Mouse (Mus musculus) urinary bladder, postnatal 25 days (tissue): ENCODE data around the gene Mgat4b.

Experiments
- DNase-seq: peaks from one replicate; pipeline ENCODE4 v3.0.0; 2022; ENCODE audit warnings: low spot score

The Mgat4b gene

DNA sequence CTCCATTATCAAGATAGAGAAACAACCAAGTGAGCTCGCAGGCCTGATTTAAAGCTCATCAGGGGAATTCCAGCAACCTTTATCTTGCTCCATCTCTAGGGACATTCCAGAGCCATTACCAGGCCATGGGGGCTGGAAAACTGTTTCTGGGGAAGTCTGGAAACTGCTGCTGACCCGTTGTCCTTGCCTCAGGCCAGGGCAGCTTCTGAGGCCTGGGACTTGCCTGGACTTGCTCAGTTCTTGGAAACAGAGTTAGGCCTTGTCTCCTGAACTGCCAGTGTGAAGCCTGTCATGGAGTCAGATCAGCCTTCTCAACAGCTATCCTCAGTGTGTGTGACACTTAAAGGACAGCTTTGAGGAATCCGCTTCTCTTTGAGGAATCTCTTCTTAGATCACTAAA, 41.5 kb downstream of the Mgat4b start:
- DNase-seq: no peak

- DNase-seq: no peak
Measured at GRCm38 (mm10) chr11:50252684-50253265, 42.1 kb downstream of the Mgat4b start.

- DNase-seq: no peak
Measured at GRCm38 (mm10) chr11:50253393-50253792, 42.7 kb downstream of the Mgat4b start.

DNA sequence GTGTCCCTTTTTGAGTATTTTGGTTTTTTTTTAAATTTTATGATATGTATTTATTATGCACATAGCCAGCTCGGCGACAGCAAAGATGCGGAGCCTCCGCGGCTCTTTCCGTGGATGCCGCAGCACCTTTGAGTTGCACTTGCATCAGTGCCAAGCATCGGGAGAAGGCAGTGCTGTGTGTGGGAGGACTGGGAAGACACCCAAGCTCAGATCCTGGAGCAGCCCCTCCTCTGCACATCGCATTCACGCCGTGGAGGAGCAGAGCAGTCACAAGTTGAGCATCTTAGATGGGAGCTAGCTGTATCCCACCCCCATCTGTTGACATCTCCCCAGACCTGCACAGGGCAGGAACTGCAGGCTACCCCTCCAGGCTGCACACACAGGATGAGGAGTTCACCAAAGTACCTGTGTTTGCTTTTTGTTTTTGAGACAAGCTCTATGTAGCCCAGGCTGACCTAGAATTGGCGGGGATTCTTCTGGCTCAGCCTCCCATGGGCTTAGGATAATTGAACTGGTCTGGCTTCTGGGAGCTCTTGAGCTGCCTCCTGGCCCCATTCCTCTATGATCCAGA, 43.4 kb downstream of the Mgat4b start:
- no peak for DNase-seq

- no peak for DNase-seq
Measured at GRCm38 (mm10) chr11:50256615-50257014, 45.9 kb downstream of the Mgat4b start.

GRCm38 (mm10) chr11:50258310-50258709, 47.6 kb downstream of the Mgat4b start:
- DNase-seq: no peak

DNA sequence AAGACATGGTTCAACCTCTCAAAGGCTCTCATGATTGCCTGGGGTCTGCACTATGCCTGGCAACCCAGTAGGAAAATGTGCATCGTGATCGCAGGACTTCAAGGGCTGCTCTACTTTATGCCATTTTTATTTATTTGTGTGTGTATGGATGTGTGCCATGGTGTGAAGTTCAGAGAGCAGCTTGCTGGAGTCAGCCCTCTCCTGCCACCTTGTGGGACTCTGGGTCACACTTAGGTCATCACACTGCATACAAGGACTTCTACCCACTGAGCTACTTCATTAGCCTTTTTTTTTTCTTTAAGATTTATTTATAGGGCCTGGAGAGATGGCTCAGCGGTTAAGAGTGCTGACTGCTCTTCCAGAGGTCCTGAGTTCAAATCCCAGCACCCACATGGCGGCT, 51.3 kb downstream of the Mgat4b start:
- DNase-seq: no peak

GRCm38 (mm10) chr11:50263198-50263597, 52.5 kb downstream of the Mgat4b start:
- DNase-seq: no peak

DNA sequence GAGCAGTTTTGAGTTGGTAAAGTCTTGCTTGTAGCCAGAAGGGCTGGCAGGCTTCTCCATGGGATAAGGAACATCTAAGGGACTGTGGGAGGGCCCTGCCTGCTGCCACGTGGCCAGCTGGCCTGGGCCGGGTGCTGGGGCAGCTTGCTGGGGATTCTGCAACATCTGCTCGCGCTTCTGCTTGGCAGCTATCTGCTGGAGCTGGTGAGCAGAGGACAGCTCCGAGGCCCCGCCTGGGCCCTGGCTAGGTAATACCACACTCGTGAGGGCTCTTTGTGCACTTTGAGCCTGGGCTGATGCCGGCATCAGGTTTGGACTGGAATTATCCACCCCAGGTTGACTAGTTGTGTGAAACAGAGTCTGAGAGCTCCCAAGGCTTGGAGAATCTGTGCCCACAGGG, 55.2 kb downstream of the Mgat4b start:
- DNase-seq: no peak

GRCm38 (mm10) chr11:50266997-50267396, 56.3 kb downstream of the Mgat4b start:
- DNase-seq: no peak

DNA sequence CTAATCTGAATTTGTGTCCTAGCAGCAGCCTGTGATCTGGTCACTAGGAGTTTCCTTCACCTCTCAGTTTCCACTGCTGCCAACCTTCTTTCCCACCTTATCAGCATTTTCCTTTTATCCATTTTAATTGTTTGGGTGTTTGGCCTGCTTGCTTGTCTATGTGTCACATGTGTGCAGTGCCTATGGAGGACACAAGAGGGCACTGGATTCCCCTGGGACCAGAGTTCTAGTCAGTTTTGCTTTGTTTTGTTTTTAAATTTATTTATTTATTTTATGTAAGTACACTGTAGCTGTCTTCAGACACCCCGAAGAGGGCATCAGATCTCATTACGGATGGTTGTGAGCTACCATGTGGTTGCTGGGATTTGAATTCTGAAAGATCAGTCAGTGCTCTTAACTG, 58.5 kb downstream of the Mgat4b start:
- no peak for DNase-seq

DNA sequence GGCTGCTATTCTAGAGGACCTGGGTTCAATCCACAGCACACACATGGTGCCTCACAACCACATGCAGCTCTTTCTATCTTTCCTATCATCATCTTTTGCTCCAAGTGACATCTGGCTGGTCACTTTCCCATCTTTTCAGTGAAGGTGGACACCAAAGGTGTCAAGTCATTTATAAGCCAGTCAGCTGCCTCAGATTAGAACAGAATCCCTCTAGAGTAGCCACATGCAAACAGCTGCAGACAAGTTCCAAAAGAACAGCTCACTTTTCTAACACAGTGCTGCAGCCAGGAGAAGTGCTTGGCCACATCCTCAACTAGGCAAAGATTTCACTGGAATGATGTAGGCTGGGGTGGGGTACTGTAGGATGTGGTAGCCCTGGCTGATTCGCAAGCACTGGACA, 59.2 kb downstream of the Mgat4b start:
- no peak for DNase-seq

DNA sequence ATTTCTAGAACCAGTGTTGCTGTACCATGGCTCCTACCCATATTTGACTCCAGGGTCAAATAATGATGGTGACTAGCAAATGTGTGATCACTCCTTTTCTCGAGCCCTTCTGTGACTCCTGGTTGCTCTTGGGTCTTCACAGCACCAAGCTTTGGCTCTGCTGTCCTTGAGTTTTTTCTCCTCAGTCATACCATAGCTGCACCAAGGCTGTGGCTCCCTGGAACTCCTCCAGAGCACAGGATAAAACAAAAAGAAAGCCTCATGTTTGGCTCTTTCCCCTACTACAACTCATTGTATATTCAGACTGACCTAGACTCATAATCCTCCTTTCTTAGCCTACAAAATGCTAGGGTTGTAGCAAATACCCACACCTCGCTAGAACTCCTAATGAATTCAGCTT, 62.1 kb downstream of the Mgat4b start:
- no peak for DNase-seq

DNA sequence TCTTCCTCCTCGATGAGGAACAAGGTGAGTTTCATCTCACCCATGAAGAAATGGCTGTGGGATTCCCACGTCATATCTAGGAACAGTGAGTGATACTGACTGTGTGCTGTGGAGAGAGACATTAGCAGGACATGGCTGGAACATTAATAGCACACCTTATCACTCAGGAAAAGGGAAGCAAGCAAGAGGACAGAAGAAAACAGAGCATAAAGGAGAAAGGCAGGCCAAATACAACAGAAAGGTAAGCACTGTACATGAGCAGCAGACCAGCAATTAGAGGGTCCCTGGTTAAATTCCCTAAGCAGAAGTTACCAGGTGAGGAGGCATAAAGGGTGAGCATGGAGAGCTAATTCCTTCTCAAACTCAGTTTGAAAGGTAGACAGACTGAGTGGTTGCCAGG, 64.4 kb downstream of the Mgat4b start:
- DNase-seq: no peak

GRCm38 (mm10) chr11:50275568-50276151, 65.0 kb downstream of the Mgat4b start:
- DNase-seq: no peak

DNA sequence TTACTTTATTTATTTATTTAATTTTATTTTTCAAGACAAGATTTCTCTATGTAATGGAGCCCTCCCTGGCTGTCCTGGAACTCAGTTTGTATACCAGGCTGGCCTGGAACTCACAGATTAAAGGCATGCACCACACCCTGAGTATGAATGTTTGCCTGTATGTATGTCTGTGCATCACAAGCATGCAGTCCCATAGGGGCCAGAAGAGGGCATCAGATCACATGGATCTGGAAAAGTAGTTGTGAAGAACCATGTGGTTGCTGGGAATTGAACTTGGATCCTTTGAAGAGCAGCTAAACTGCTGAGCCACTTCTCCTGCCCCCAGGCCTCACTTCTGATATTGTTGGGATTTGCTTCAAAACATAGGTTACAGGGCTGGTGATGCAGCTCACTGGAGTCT, 66.3 kb downstream of the Mgat4b start:
- DNase-seq: no peak

DNA sequence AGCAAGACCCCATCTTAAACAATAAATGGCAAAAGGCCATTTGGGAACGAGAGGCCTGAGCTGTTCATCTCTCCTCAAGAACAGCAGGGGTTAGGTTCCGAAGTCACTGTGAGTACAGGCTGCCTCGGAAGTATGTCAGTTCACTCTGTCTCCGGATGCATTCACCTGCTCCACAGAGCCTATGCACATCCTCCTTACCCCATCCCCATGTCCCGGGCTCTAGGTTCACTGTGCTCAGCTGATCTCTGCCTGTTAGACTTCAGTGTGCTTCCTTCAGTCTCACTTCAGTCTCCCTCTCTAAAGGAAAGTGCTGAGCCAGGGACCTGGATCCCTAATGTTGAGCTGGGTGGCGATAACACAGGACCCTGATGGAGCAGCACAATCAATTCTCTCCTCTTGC, 67.0 kb downstream of the Mgat4b start:
- DNase-seq: no peak

GRCm38 (mm10) chr11:50279005-50279404, 68.3 kb downstream of the Mgat4b start:
- no peak for DNase-seq

GRCm38 (mm10) chr11:50280053-50280452, 69.4 kb downstream of the Mgat4b start:
- DNase-seq: no peak
